Mouse (Mus musculus): Measurements from ENCODE around the gene Dph1.

DNA sequence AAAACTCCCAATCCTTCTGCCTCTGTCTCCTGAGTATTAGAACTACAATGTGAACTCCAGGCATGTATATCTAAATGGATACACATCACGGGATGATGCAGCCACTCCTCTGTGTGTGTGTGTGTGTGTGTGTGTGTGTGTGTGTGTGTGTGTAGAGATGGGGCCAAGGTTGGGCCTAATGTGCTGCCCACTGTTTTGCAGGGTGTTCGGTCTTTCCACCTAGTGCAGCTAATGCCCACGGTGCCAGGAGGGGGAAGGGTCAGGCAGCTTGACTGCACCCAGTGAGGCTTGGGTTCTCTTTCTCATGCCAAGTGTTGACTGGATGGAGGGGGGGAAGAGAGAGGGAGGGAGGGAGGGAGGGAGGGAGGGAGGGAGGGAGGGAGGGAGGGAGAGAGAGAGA, 21.8 kb upstream of the Dph1 start:
- TF ChIP-seq POLR2A (IDR thresholded peaks at IDR 0.05; ENCODE audit: insufficient read depth, low read depth, low read length): no peak
- TF ChIP-seq CTCF (IDR thresholded peaks at IDR 0.05): no peak
- no peak for TF ChIP-seq EP300 (IDR thresholded peaks at IDR 0.05; ENCODE audit: insufficient read depth, low read depth, low read length)

Measured in heart, adult 2 months (tissue).